19 mouse cellular contexts compared by ENCODE assay signal in genomic region chr15:7006271-7006670, GRCm38 (mm10).
A peak's percentile ranks its signal among the peaks of the same experiment; 100 is the strongest.
DNase-seq lines count a peak whose midpoint lies in the region; ATAC-seq and TF ChIP-seq lines count a peak whose summit lies in the region.
"Had no signal": no experiment of that assay in that cellular context is flagged by ENCODE, and none has a peak within 500 bp of the region (broad histone marks: within the 10 kb centered on the region; RNA-seq: fewer than 3 reads in every experiment).

No protein-coding gene starts in this region.

- H3K4me3 ChIP-seq in kidney, adult 2 months (ENCODE audit: insufficient read depth, low read depth, low read length) = no peak overlapping the region
- no peak overlapping the region for H3K4me3 ChIP-seq in kidney, embryonic 16.5 days (ENCODE audit: low read length)
- H3K4me3 ChIP-seq in lung, adult 2 months (replicated peaks; ENCODE audit: extremely low read depth, low read depth, low read length) = no peak overlapping the region
- H3K4me3 ChIP-seq: embryonic facial prominence, embryonic 13.5 days; forebrain, embryonic 12.5 days; heart, adult 2 months; heart, embryonic 12.5 days had no signal

- no peaks in the 10 kb centered on the region for H3K36me3 ChIP-seq in kidney, adult 2 months (ENCODE audit: control insufficient read depth, insufficient read depth, low read length)
- H3K36me3 ChIP-seq in kidney, embryonic 16.5 days (ENCODE audit: insufficient read depth, low read length) = no peaks in the 10 kb centered on the region
- H3K36me3 ChIP-seq: embryonic facial prominence, embryonic 13.5 days; forebrain, embryonic 12.5 days; heart, embryonic 12.5 days had no signal

- no peaks in the 10 kb centered on the region for H3K4me1 ChIP-seq in kidney, adult 2 months (ENCODE audit: control insufficient read depth, insufficient read depth, low read length)
- H3K4me1 ChIP-seq in kidney, embryonic 16.5 days (ENCODE audit: insufficient read depth, low read length) = 0 out of 2 replicates have a peak, but pooled peaks cover 2% of the 10 kb centered on the region
- peaks cover 2% of the 10 kb centered on the region; the same call in 1 of the 2 replicates for H3K4me1 ChIP-seq in lung, adult 2 months (ENCODE audit: control insufficient read depth, insufficient read depth, low read length)
- H3K4me1 ChIP-seq: embryonic facial prominence, embryonic 13.5 days; forebrain, embryonic 12.5 days had no signal

- H3K27ac ChIP-seq in kidney, adult 2 months (ENCODE audit: insufficient read depth, low read depth, low read length) = peak overlapping the region; percentile 80
- H3K27ac ChIP-seq in kidney, embryonic 16.5 days (ENCODE audit: low read length) = no peak overlapping the region
- H3K27ac ChIP-seq: embryonic facial prominence, embryonic 13.5 days; forebrain, embryonic 12.5 days; heart, adult 2 months had no signal

- TF ChIP-seq CTCF in kidney, adult 2 months (conservative IDR thresholded peaks at IDR 0.05; ENCODE audit: insufficient read depth, insufficient read length, low read depth, low read length) = no peak
- no peak for TF ChIP-seq CTCF in lung, adult 2 months (IDR thresholded peaks at IDR 0.05; ENCODE audit: insufficient read depth, low read length)

- H3K9me3 ChIP-seq in kidney, embryonic 16.5 days (ENCODE audit: low read length) = no peaks in the 10 kb centered on the region; the same call in 1 of the 2 replicates
- H3K9me3 ChIP-seq: embryonic facial prominence, embryonic 13.5 days; forebrain, embryonic 12.5 days had no signal

- whole genome bisulfite sequencing in kidney, adult 2 months = 76% methylated on average over 2 of the region's 2 CpGs
- WGBS in kidney, embryonic 16.5 days = 68% methylated on average over 2 of the region's 2 CpGs
- WGBS in lung, adult 2 months = 71% methylated on average over 2 of the region's 2 CpGs

- no peaks in the 10 kb centered on the region for H3K27me3 ChIP-seq in kidney, adult 2 months (replicated peaks; ENCODE audit: control insufficient read depth, insufficient read depth, low read length)
- H3K27me3 ChIP-seq in kidney, embryonic 16.5 days (ENCODE audit: insufficient read depth, low read length) = no peaks in the 10 kb centered on the region
- H3K27me3 ChIP-seq: embryonic facial prominence, embryonic 13.5 days; forebrain, embryonic 12.5 days; heart, embryonic 12.5 days; Patski had no signal

- DNase-seq in kidney, adult 2 months = peak; percentile 57
- DNase-seq in lung, postnatal 10 days = peak; percentile 28
- no peak for DNase-seq in lung, adult 2 months
- peak; percentile 59 for DNase-seq in kidney, postnatal 14 days
- no peak for DNase-seq in layer of hippocampus, postnatal 25 days (ENCODE audit: extremely low spot score in 1 of 2, low spot score in 1 of 2)
- DNase-seq: adrenal gland, postnatal 25 days; cerebellum, adult 18-20 months; cerebellum, adult 9-11 months; cerebellum, postnatal 36 days; gastrocnemius, postnatal 10 days; heart, adult 2 months; heart, postnatal 36 days had no signal

- ATAC-seq in kidney, embryonic 16.5 days (ENCODE audit: low FRiP score, low TSS enrichment) = no peak
- ATAC-seq: activated CD4-positive, CD25-positive, alpha-beta regulatory T cell, adult 4 months; forebrain, embryonic 16.5 days; Patski had no signal

- H3K4me2 ChIP-seq in kidney, embryonic 16.5 days (replicated peaks; ENCODE audit: low read depth, low read length) = no peak overlapping the region
- H3K4me2 ChIP-seq: embryonic facial prominence, embryonic 13.5 days; forebrain, embryonic 12.5 days; heart, embryonic 12.5 days had no signal

- TF ChIP-seq POLR2A in kidney, adult 2 months (IDR thresholded peaks at IDR 0.05; ENCODE audit: low read depth, low read length) = no peak
- no peak for TF ChIP-seq POLR2A in lung, adult 2 months (IDR thresholded peaks at IDR 0.05; ENCODE audit: borderline replicate concordance, extremely low read depth, low read depth, low read length)

- H3K9ac ChIP-seq in kidney, embryonic 16.5 days (replicated peaks; ENCODE audit: low read length) = no peak overlapping the region
- H3K9ac ChIP-seq: embryonic facial prominence, embryonic 13.5 days; forebrain, embryonic 12.5 days; heart, embryonic 12.5 days had no signal

Comparison
In these comparisons a context has a peak if more than half of its experiments do, and no peak if none do; other contexts are left out.
1. DNase-seq: peak in kidney, adult 2 months (single experiment), lung, postnatal 10 days (single experiment) and kidney, postnatal 14 days (single experiment); none in lung, adult 2 months (single experiment) and layer of hippocampus, postnatal 25 days (0 of 2).